Comparison of ENCODE assay signal across 8 mouse cellular contexts in the genomic region with DNA sequence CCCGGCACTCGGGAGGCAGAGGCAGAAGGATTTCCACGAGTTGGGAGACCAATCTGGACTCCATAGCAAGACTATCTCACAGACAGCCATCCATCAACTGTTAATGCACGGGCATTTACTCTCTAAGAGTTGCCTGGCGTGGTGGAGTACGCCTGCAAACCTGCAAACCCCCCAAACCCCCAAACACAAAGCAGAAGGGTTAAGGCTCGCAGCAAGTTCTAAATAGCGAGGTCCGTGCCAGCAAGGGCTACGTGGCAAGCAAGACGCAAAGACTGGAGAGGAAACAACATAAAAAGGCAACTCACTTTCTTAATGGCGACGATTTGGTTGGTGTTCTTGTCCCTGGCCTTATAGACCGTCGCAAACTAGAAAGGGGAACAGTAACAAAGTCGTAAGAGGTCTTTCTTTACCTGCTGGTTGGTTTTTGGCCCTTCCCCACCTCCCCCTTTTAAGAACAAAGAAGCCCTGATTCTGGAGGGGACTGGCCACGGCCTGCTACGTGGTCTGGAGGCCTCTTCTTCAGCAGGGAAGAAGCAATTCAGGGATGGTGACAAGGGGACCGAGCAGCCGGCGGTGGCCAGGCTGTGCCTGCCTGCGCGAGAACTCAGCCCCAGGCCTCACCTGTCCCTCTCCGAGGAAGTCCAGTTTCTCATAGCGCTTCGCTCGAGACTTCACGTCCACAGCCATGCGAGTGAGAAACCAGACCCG. TPM values are rescaled to one million over a fixed set of nuclear protein-coding genes. Genes with fewer than 3 reads are reported as not detected.
DNase-seq lines count a peak whose midpoint lies in the region; ATAC-seq and TF ChIP-seq lines count a peak whose summit lies in the region.

No protein-coding gene starts in this region.

- H3K4me1 ChIP-seq in ES-Bruce4 (ENCODE audit: control insufficient read depth, insufficient read depth, low read length), result peaks cover 3% of the 10 kb centered on the region
- peaks cover 9% of the 10 kb centered on the region for H3K4me1 ChIP-seq in embryonic facial prominence, embryonic 13.5 days
- H3K4me1 ChIP-seq in hindbrain, embryonic 13.5 days (replicated peaks), result peaks cover 24% of the 10 kb centered on the region
- H3K4me1 ChIP-seq in liver, postnatal 0 days (ENCODE audit: insufficient read depth), result peaks cover 12% of the 10 kb centered on the region
- peaks cover 5% of the 10 kb centered on the region; the same call in 1 of the 2 replicates for H3K4me1 ChIP-seq in stomach, embryonic 14.5 days (ENCODE audit: control insufficient read depth, insufficient read depth, low read length)

- TF ChIP-seq EP300 in ES-Bruce4 (IDR thresholded peaks at IDR 0.05; ENCODE audit: insufficient read depth, low read depth, low read length), result no peak
- TF ChIP-seq EP300 in liver, postnatal 0 days (IDR thresholded peaks at IDR 0.05; ENCODE audit: low read depth), result no peak

- peak overlapping the region; percentile 64 for H3K27ac ChIP-seq in ES-Bruce4 (ENCODE audit: insufficient read depth, low read length)
- H3K27ac ChIP-seq in embryonic facial prominence, embryonic 13.5 days, result peak overlapping the region; percentile 94
- H3K27ac ChIP-seq in hindbrain, embryonic 13.5 days, result peak overlapping the region; percentile 87
- peak overlapping the region; percentile 91 for H3K27ac ChIP-seq in liver, postnatal 0 days (ENCODE audit: low read depth)
- peak overlapping the region; percentile 93 for H3K27ac ChIP-seq in stomach, embryonic 14.5 days (ENCODE audit: low read length)

- peak overlapping the region; percentile 100 for H3K4me3 ChIP-seq in ES-Bruce4 (ENCODE audit: low read depth, low read length)
- H3K4me3 ChIP-seq in embryonic facial prominence, embryonic 13.5 days, result peak overlapping the region; percentile 93
- H3K4me3 ChIP-seq in hindbrain, embryonic 13.5 days, result peak overlapping the region; percentile 74
- peak overlapping the region; percentile 88 for H3K4me3 ChIP-seq in liver, postnatal 0 days (ENCODE audit: low read depth, low read length)
- peak overlapping the region; percentile 92 for H3K4me3 ChIP-seq in stomach, embryonic 14.5 days (ENCODE audit: low read depth, low read length)

- TF ChIP-seq CTCF in ES-Bruce4 (IDR thresholded peaks at IDR 0.05; ENCODE audit: low read depth, low read length), result no peak
- TF ChIP-seq CTCF in liver, postnatal 0 days (IDR thresholded peaks at IDR 0.05; ENCODE audit: low read depth), result no peak

- no peaks in the 10 kb centered on the region for H3K9me3 ChIP-seq in ES-Bruce4 (replicated peaks; ENCODE audit: control insufficient read depth, insufficient read depth, low read length, poor library complexity, severe bottlenecking)
- H3K9me3 ChIP-seq in embryonic facial prominence, embryonic 13.5 days, result no peaks in the 10 kb centered on the region
- H3K9me3 ChIP-seq in hindbrain, embryonic 13.5 days, result no peaks in the 10 kb centered on the region
- H3K9me3 ChIP-seq in liver, postnatal 0 days (ENCODE audit: low read length), result no peaks in the 10 kb centered on the region
- H3K9me3 ChIP-seq in stomach, embryonic 14.5 days (ENCODE audit: control insufficient read depth, low read depth, low read length), result no peaks in the 10 kb centered on the region

- no peak for TF ChIP-seq POLR2A in ES-Bruce4 (IDR thresholded peaks at IDR 0.05; ENCODE audit: insufficient read depth, low read length)

- peak; percentile 77 for DNase-seq in heart, adult 11 months
- no peak for DNase-seq in heart, adult 9 months (ENCODE audit: low spot score in 2 of 2)
- DNase-seq in liver, postnatal 0 days, result no peak
- no peak for DNase-seq in spleen, postnatal 36 days (ENCODE audit: low spot score in 2 of 2)

- ATAC-seq in embryonic facial prominence, embryonic 13.5 days (ENCODE audit: insufficient number of reproducible peaks, insufficient read depth, low FRiP score, low TSS enrichment, low read depth), result no peak
- peak; percentile 92 for ATAC-seq in hindbrain, embryonic 13.5 days (ENCODE audit: low FRiP score)
- ATAC-seq in liver, postnatal 0 days, result peak; percentile 82
- no peak for ATAC-seq in stomach, embryonic 14.5 days (ENCODE audit: insufficient number of reproducible peaks, insufficient read depth, low FRiP score, low read depth)

- H3K36me3 ChIP-seq in ES-Bruce4 (ENCODE audit: control insufficient read depth, insufficient read depth, low read length, poor library complexity, severe bottlenecking), result peaks cover 18% of the 10 kb centered on the region
- H3K36me3 ChIP-seq in embryonic facial prominence, embryonic 13.5 days, result peaks cover 28% of the 10 kb centered on the region
- peaks cover 21% of the 10 kb centered on the region for H3K36me3 ChIP-seq in hindbrain, embryonic 13.5 days
- H3K36me3 ChIP-seq in liver, postnatal 0 days (replicated peaks; ENCODE audit: insufficient read depth, low read length), result peaks cover 14% of the 10 kb centered on the region
- peaks cover 10% of the 10 kb centered on the region for H3K36me3 ChIP-seq in stomach, embryonic 14.5 days (ENCODE audit: control insufficient read depth, insufficient read depth, low read length)

- peak overlapping the region; percentile 68 for H3K4me2 ChIP-seq in embryonic facial prominence, embryonic 13.5 days
- peak overlapping the region; percentile 95 for H3K4me2 ChIP-seq in hindbrain, embryonic 13.5 days
- H3K4me2 ChIP-seq in liver, postnatal 0 days (ENCODE audit: low read depth, low read length), result peak overlapping the region; percentile 91
- peak overlapping the region; percentile 57 for H3K4me2 ChIP-seq in stomach, embryonic 14.5 days (replicated peaks; ENCODE audit: low read depth, low read length)

- no peaks in the 10 kb centered on the region for H3K27me3 ChIP-seq in ES-Bruce4 (ENCODE audit: control insufficient read depth, insufficient read depth, low read length, poor library complexity, severe bottlenecking)
- H3K27me3 ChIP-seq in embryonic facial prominence, embryonic 13.5 days, result no peaks in the 10 kb centered on the region
- no peaks in the 10 kb centered on the region for H3K27me3 ChIP-seq in hindbrain, embryonic 13.5 days
- H3K27me3 ChIP-seq in liver, postnatal 0 days (ENCODE audit: insufficient read depth, low read length), result no peaks in the 10 kb centered on the region
- H3K27me3 ChIP-seq in stomach, embryonic 14.5 days (ENCODE audit: control insufficient read depth, insufficient read depth, low read length), result no peaks in the 10 kb centered on the region

- peak overlapping the region; percentile 91 for H3K9ac ChIP-seq in ES-Bruce4 (ENCODE audit: low read depth, poor library complexity, severe bottlenecking)
- H3K9ac ChIP-seq in embryonic facial prominence, embryonic 13.5 days, result peak overlapping the region; percentile 94
- peak overlapping the region; percentile 91 for H3K9ac ChIP-seq in hindbrain, embryonic 13.5 days
- H3K9ac ChIP-seq in liver, postnatal 0 days (replicated peaks), result peak overlapping the region; percentile 89
- H3K9ac ChIP-seq in stomach, embryonic 14.5 days (replicated peaks; ENCODE audit: low read depth, low read length), result peak overlapping the region; percentile 89

- WGBS in embryonic facial prominence, embryonic 13.5 days, result under 1% methylated on average over 30 of the region's 30 CpGs
- WGBS in hindbrain, embryonic 13.5 days, result 1% methylated on average over 30 of the region's 30 CpGs
- under 1% methylated on average over 30 of the region's 30 CpGs for WGBS in liver, postnatal 0 days (ENCODE audit: insufficient replicate concordance)
- WGBS in stomach, embryonic 14.5 days, result under 1% methylated on average over 30 of the region's 30 CpGs

RNA-seq across cellular contexts. Expression of gene Cdk7, which starts 0.4 kb away (rescaled TPM):
- 93.2 and 102 TPM in 2 replicates for polyA plus RNA-seq in ES-Bruce4 (2011; ENCODE audit: insufficient read depth, insufficient read length, low read depth, missing spikeins)
- 91.7 and 98.8 TPM in 2 replicates for polyA plus RNA-seq in embryonic facial prominence, embryonic 13.5 days (2015; fragmentation: Nextera tagmentation; extraction: Ambion mirVana)
- polyA plus RNA-seq in hindbrain, embryonic 13.5 days (2015; fragmentation: Nextera tagmentation; extraction: Ambion mirVana), result 50.7 and 53.1 TPM in 2 replicates
- polyA plus RNA-seq in liver, postnatal 0 days (2015; fragmentation: Nextera tagmentation; extraction: Ambion mirVana), result 24.3 and 25.0 TPM in 2 replicates
- polyA plus RNA-seq in stomach, embryonic 14.5 days (2014; fragmentation: Nextera tagmentation; extraction: Ambion mirVana), result 88.4 and 89.0 TPM in 2 replicates

RNA-seq across cellular contexts. Expression of gene Mrps36, which starts 14.2 kb away (rescaled TPM):
- 108 and 110 TPM in 2 replicates for polyA plus RNA-seq in ES-Bruce4 (2011; ENCODE audit: insufficient read depth, insufficient read length, low read depth, missing spikeins)
- 123 and 141 TPM in 2 replicates for polyA plus RNA-seq in embryonic facial prominence, embryonic 13.5 days (2015; fragmentation: Nextera tagmentation; extraction: Ambion mirVana)
- polyA plus RNA-seq in hindbrain, embryonic 13.5 days (2015; fragmentation: Nextera tagmentation; extraction: Ambion mirVana), result 139 and 151 TPM in 2 replicates
- polyA plus RNA-seq in liver, postnatal 0 days (2015; fragmentation: Nextera tagmentation; extraction: Ambion mirVana), result 120 and 126 TPM in 2 replicates
- 171 and 175 TPM in 2 replicates for polyA plus RNA-seq in stomach, embryonic 14.5 days (2014; fragmentation: Nextera tagmentation; extraction: Ambion mirVana)

RNA-seq across cellular contexts. Expression of gene Cenph, which starts 45.4 kb away (rescaled TPM):
- polyA plus RNA-seq in ES-Bruce4 (2011; ENCODE audit: insufficient read depth, insufficient read length, low read depth, missing spikeins), result 52.4 and 58.8 TPM in 2 replicates
- polyA plus RNA-seq in embryonic facial prominence, embryonic 13.5 days (2015; fragmentation: Nextera tagmentation; extraction: Ambion mirVana), result 43.7 and 44.6 TPM in 2 replicates
- polyA plus RNA-seq in hindbrain, embryonic 13.5 days (2015; fragmentation: Nextera tagmentation; extraction: Ambion mirVana), result 10.2 and 11.5 TPM in 2 replicates
- polyA plus RNA-seq in liver, postnatal 0 days (2015; fragmentation: Nextera tagmentation; extraction: Ambion mirVana), result 19.4 and 19.6 TPM in 2 replicates
- polyA plus RNA-seq in stomach, embryonic 14.5 days (2014; fragmentation: Nextera tagmentation; extraction: Ambion mirVana), result 36.5 and 38.9 TPM in 2 replicates

RNA-seq across cellular contexts. Expression of gene Ccnb1, which starts 56.1 kb away (rescaled TPM):
- polyA plus RNA-seq in ES-Bruce4 (2011; ENCODE audit: insufficient read depth, insufficient read length, low read depth, missing spikeins), result 632 and 669 TPM in 2 replicates
- 232 and 240 TPM in 2 replicates for polyA plus RNA-seq in embryonic facial prominence, embryonic 13.5 days (2015; fragmentation: Nextera tagmentation; extraction: Ambion mirVana)
- polyA plus RNA-seq in hindbrain, embryonic 13.5 days (2015; fragmentation: Nextera tagmentation; extraction: Ambion mirVana), result 57.6 and 65.0 TPM in 2 replicates
- polyA plus RNA-seq in liver, postnatal 0 days (2015; fragmentation: Nextera tagmentation; extraction: Ambion mirVana), result 74.6 and 85.2 TPM in 2 replicates
- polyA plus RNA-seq in stomach, embryonic 14.5 days (2014; fragmentation: Nextera tagmentation; extraction: Ambion mirVana), result 221 and 246 TPM in 2 replicates

Comparison
In these comparisons a context has a peak if more than half of its experiments do, and no peak if none do; other contexts are left out.
1. ATAC-seq: peak in hindbrain, embryonic 13.5 days (single experiment) and liver, postnatal 0 days (single experiment); none in embryonic facial prominence, embryonic 13.5 days (single experiment) and stomach, embryonic 14.5 days (single experiment).
2. Peak in every context shown above with its lines, with median percentiles within 50 percentile points of each other: H3K27ac ChIP-seq, H3K4me3 ChIP-seq, H3K9ac ChIP-seq and H3K4me2 ChIP-seq.